8 mouse cellular contexts compared by ENCODE assay signal in genomic region chr4:46533934-46534720, GRCm38 (mm10). TPM values are rescaled to one million over a fixed set of nuclear protein-coding genes. Genes with fewer than 3 reads are reported as not detected.
DNase-seq lines count a peak whose midpoint lies in the region; ATAC-seq and TF ChIP-seq lines count a peak whose summit lies in the region.

No protein-coding gene starts in this region.

- 25% methylated on average over 29 of the region's 29 CpGs for WGBS in spleen, adult 2 months
- WGBS in heart, embryonic 11.5 days (ENCODE audit: insufficient replicate concordance) = 9% methylated on average over 29 of the region's 29 CpGs
- 7% methylated on average over 29 of the region's 29 CpGs for WGBS in limb, embryonic 12.5 days
- WGBS in midbrain, embryonic 12.5 days = 13% methylated on average over 29 of the region's 29 CpGs

- no peaks in the 10 kb centered on the region for H3K27me3 ChIP-seq in spleen, adult 2 months (ENCODE audit: control insufficient read depth, insufficient read depth, low read length)
- peaks cover 57% of the 10 kb centered on the region for H3K27me3 ChIP-seq in heart, embryonic 11.5 days (ENCODE audit: control insufficient read depth, insufficient read depth, low read length)
- peaks cover 68% of the 10 kb centered on the region for H3K27me3 ChIP-seq in limb, embryonic 12.5 days
- peaks cover 73% of the 10 kb centered on the region for H3K27me3 ChIP-seq in midbrain, embryonic 12.5 days

- no peak for ATAC-seq in heart, embryonic 11.5 days (replicated peaks; ENCODE audit: insufficient number of reproducible peaks, low FRiP score, low TSS enrichment)
- no peak for ATAC-seq in limb, embryonic 12.5 days (ENCODE audit: insufficient number of reproducible peaks, insufficient read depth, low FRiP score, low TSS enrichment, low read depth)
- ATAC-seq in midbrain, embryonic 12.5 days (ENCODE audit: low FRiP score, low read depth) = no peak

- no peak overlapping the region for H3K9ac ChIP-seq in heart, embryonic 11.5 days (ENCODE audit: low read depth, low read length)
- H3K9ac ChIP-seq in limb, embryonic 12.5 days (replicated peaks) = no peak overlapping the region; the same call in 1 of the 2 replicates
- H3K9ac ChIP-seq in midbrain, embryonic 12.5 days (replicated peaks) = no peak overlapping the region

- peaks cover 24% of the 10 kb centered on the region; the same call in 1 of the 2 replicates for H3K36me3 ChIP-seq in spleen, adult 2 months (ENCODE audit: control insufficient read depth, insufficient read depth, low read length)
- no peaks in the 10 kb centered on the region for H3K36me3 ChIP-seq in heart, embryonic 11.5 days (ENCODE audit: control insufficient read depth, insufficient read depth, low read length)
- H3K36me3 ChIP-seq in limb, embryonic 12.5 days = no peaks in the 10 kb centered on the region
- no peaks in the 10 kb centered on the region for H3K36me3 ChIP-seq in midbrain, embryonic 12.5 days

- no peak for TF ChIP-seq CTCF in spleen, adult 2 months (IDR thresholded peaks at IDR 0.05; ENCODE audit: extremely low read depth, insufficient read depth, insufficient read length, insufficient replicate concordance)

- H3K4me2 ChIP-seq in heart, embryonic 11.5 days = peak overlapping the region; percentile 93
- peak overlapping the region; percentile 55 for H3K4me2 ChIP-seq in limb, embryonic 12.5 days
- H3K4me2 ChIP-seq in midbrain, embryonic 12.5 days (replicated peaks) = peak overlapping the region; percentile 42

- peak in 1 of 2 experiments; percentile 37 for DNase-seq in spleen, adult 2 months (ENCODE audit: low read depth in 1 of 2, low spot score in 2 of 2)
- DNase-seq in spleen, postnatal 4 days (ENCODE audit: low spot score in 2 of 2) = no peak
- DNase-seq in right cerebral cortex, postnatal 10 days (ENCODE audit: low spot score in 2 of 2) = no peak
- DNase-seq in right cerebral cortex, postnatal 4 days = no peak
- DNase-seq in right cerebral cortex, adult 18-20 months = no peak

- peaks cover 15% of the 10 kb centered on the region for H3K4me1 ChIP-seq in spleen, adult 2 months (ENCODE audit: control insufficient read depth, insufficient read depth, insufficient read length)
- peaks cover 17% of the 10 kb centered on the region for H3K4me1 ChIP-seq in heart, embryonic 11.5 days (ENCODE audit: control insufficient read depth, insufficient read depth, low read length)
- peaks cover 18% of the 10 kb centered on the region; the same call in 1 of the 2 replicates for H3K4me1 ChIP-seq in limb, embryonic 12.5 days (replicated peaks)
- peaks cover 14% of the 10 kb centered on the region for H3K4me1 ChIP-seq in midbrain, embryonic 12.5 days

- no peaks in the 10 kb centered on the region for H3K9me3 ChIP-seq in heart, embryonic 11.5 days (replicated peaks; ENCODE audit: control insufficient read depth, low read length)
- H3K9me3 ChIP-seq in limb, embryonic 12.5 days = no peaks in the 10 kb centered on the region
- no peaks in the 10 kb centered on the region for H3K9me3 ChIP-seq in midbrain, embryonic 12.5 days

- H3K27ac ChIP-seq in spleen, adult 2 months (ENCODE audit: insufficient read depth, low read length) = peak overlapping the region; percentile 74
- no peak overlapping the region for H3K27ac ChIP-seq in heart, embryonic 11.5 days (ENCODE audit: low read depth, low read length)
- no peak overlapping the region for H3K27ac ChIP-seq in limb, embryonic 12.5 days
- no peak overlapping the region for H3K27ac ChIP-seq in midbrain, embryonic 12.5 days (replicated peaks)

- no peak for TF ChIP-seq POLR2A in spleen, adult 2 months (IDR thresholded peaks at IDR 0.05; ENCODE audit: low read depth, low read length)

- H3K4me3 ChIP-seq in spleen, adult 2 months (ENCODE audit: extremely low read depth, insufficient read depth, insufficient read length) = peak overlapping the region; percentile 56
- H3K4me3 ChIP-seq in heart, embryonic 11.5 days (ENCODE audit: low read depth, low read length) = peak overlapping the region; percentile 33
- peak overlapping the region; percentile 31 for H3K4me3 ChIP-seq in limb, embryonic 12.5 days (replicated peaks)
- peak overlapping the region; percentile 22 for H3K4me3 ChIP-seq in midbrain, embryonic 12.5 days

RNA-seq across cellular contexts. Expression of gene Trim14, which starts 1.8 kb away (rescaled TPM):
- 26.9 and 45.0 TPM in 2 replicates for polyA plus RNA-seq in spleen, adult 2 months (2012; rRNA removed)
- polyA plus RNA-seq in heart, embryonic 11.5 days (2014; fragmentation: Nextera tagmentation; extraction: Ambion mirVana) = 0.49 and 1.8 TPM in 2 replicates
- 0.43 and 1.3 TPM in 2 replicates for polyA plus RNA-seq in limb, embryonic 12.5 days (2016; fragmentation: Nextera tagmentation; extraction: Ambion mirVana)
- polyA plus RNA-seq in midbrain, embryonic 12.5 days (2016; fragmentation: Nextera tagmentation; extraction: Ambion mirVana) = 0.52 and 1.4 TPM in 2 replicates

RNA-seq across cellular contexts. Expression of gene Nans, which starts 45.1 kb away (rescaled TPM):
- 19.7 and 22.6 TPM in 2 replicates for polyA plus RNA-seq in spleen, adult 2 months (2012; rRNA removed)
- polyA plus RNA-seq in heart, embryonic 11.5 days (2014; fragmentation: Nextera tagmentation; extraction: Ambion mirVana) = 75.7 and 84.2 TPM in 2 replicates
- polyA plus RNA-seq in limb, embryonic 12.5 days (2016; fragmentation: Nextera tagmentation; extraction: Ambion mirVana) = 91.0 and 91.7 TPM in 2 replicates
- polyA plus RNA-seq in midbrain, embryonic 12.5 days (2016; fragmentation: Nextera tagmentation; extraction: Ambion mirVana) = 58.3 and 72.6 TPM in 2 replicates

Comparison
In these comparisons a context has a peak if more than half of its experiments do, and no peak if none do; other contexts are left out.
1. H3K4me2 ChIP-seq: peak in every context shown above with its lines; median percentile 93 in heart, embryonic 11.5 days; 55 in limb, embryonic 12.5 days; 42 in midbrain, embryonic 12.5 days.